Mouse (Mus musculus) lung, adult 2 months (tissue): ENCODE results near the gene Mcts2.

Experiments
- CTCF ChIP-seq: fragments of 200-500 bp; IDR thresholded peaks from 2 replicates; pipeline ENCODE4 v1.5.1; 2011; ENCODE audit warnings: mild to moderate bottlenecking, low read length, control low read depth; ENCODE audit not compliant: insufficient read depth
- POLR2A ChIP-seq: fragments of 200-500 bp; IDR thresholded peaks from 2 replicates; pipeline ENCODE4 v1.6.1; 2011; ENCODE audit warnings: low read depth, mild to moderate bottlenecking, control low read depth, low read length, borderline replicate concordance; ENCODE audit errors: extremely low read depth

GRCm38 (mm10) chr2:152704811-152705370 lies 18.1 kb downstream of the Mcts2 start:
- TF ChIP-seq CTCF (no peak), POLR2A (no peak)
